Comparison of ENCODE assay signal across 8 mouse cellular contexts in genomic region chr11:88822526-88822925, GRCm38 (mm10). TPM values are rescaled to one million over a fixed set of nuclear protein-coding genes. Genes with fewer than 3 reads are reported as not detected.
A peak's percentile ranks its signal among the peaks of the same experiment; 100 is the strongest.
DNase-seq lines count a peak whose midpoint lies in the region; ATAC-seq and TF ChIP-seq lines count a peak whose summit lies in the region.

No protein-coding gene starts in this region.

- ATAC-seq in heart, postnatal 0 days (ENCODE audit: insufficient read depth, low read depth) = no peak
- ATAC-seq in embryonic facial prominence, embryonic 12.5 days (ENCODE audit: insufficient number of reproducible peaks, insufficient read depth, low FRiP score, low TSS enrichment) = no peak
- 0 out of 2 replicates have a peak, but pooled peaks have one; percentile 8 for ATAC-seq in intestine, embryonic 15.5 days
- ATAC-seq in neural tube, embryonic 14.5 days (ENCODE audit: low read depth) = no peak

- H3K9ac ChIP-seq in heart, postnatal 0 days (replicated peaks; ENCODE audit: low read depth, low read length) = no peak overlapping the region
- H3K9ac ChIP-seq in embryonic facial prominence, embryonic 12.5 days = no peak overlapping the region
- H3K9ac ChIP-seq in intestine, embryonic 15.5 days = no peak overlapping the region
- no peak overlapping the region for H3K9ac ChIP-seq in neural tube, embryonic 14.5 days (replicated peaks; ENCODE audit: low read depth, low read length)

- H3K27ac ChIP-seq in heart, postnatal 0 days (ENCODE audit: low read depth) = no peak overlapping the region
- H3K27ac ChIP-seq in embryonic facial prominence, embryonic 12.5 days = no peak overlapping the region
- no peak overlapping the region for H3K27ac ChIP-seq in intestine, embryonic 15.5 days
- H3K27ac ChIP-seq in neural tube, embryonic 14.5 days (ENCODE audit: low read depth, low read length) = no peak overlapping the region

- H3K9me3 ChIP-seq in heart, postnatal 0 days (replicated peaks; ENCODE audit: control insufficient read depth, low read length) = no peaks in the 10 kb centered on the region
- H3K9me3 ChIP-seq in embryonic facial prominence, embryonic 12.5 days = no peaks in the 10 kb centered on the region
- no peaks in the 10 kb centered on the region for H3K9me3 ChIP-seq in intestine, embryonic 15.5 days
- no peaks in the 10 kb centered on the region for H3K9me3 ChIP-seq in neural tube, embryonic 14.5 days (ENCODE audit: control insufficient read depth, low read length)

- no peak for TF ChIP-seq EP300 in heart, postnatal 0 days (IDR thresholded peaks at IDR 0.05; ENCODE audit: low read depth)

- WGBS in heart, postnatal 0 days = 53% methylated on average over 5 of the region's 5 CpGs
- WGBS in embryonic facial prominence, embryonic 12.5 days = 16% methylated on average over 5 of the region's 5 CpGs
- WGBS in intestine, embryonic 15.5 days = 32% methylated on average over 5 of the region's 5 CpGs
- WGBS in neural tube, embryonic 14.5 days = 15% methylated on average over 5 of the region's 5 CpGs

- peak overlapping the region; percentile 47 for H3K4me2 ChIP-seq in heart, postnatal 0 days (ENCODE audit: low read depth, low read length)
- H3K4me2 ChIP-seq in embryonic facial prominence, embryonic 12.5 days (replicated peaks) = peak overlapping the region; percentile 44
- H3K4me2 ChIP-seq in intestine, embryonic 15.5 days (replicated peaks) = peak overlapping the region; percentile 49
- peak overlapping the region; percentile 42 for H3K4me2 ChIP-seq in neural tube, embryonic 14.5 days (ENCODE audit: low read depth, low read length)

- no peaks in the 10 kb centered on the region for H3K27me3 ChIP-seq in heart, postnatal 0 days (ENCODE audit: control insufficient read depth, insufficient read depth, low read length)
- peaks cover 14% of the 10 kb centered on the region for H3K27me3 ChIP-seq in embryonic facial prominence, embryonic 12.5 days
- H3K27me3 ChIP-seq in intestine, embryonic 15.5 days (replicated peaks) = peaks cover 11% of the 10 kb centered on the region
- H3K27me3 ChIP-seq in neural tube, embryonic 14.5 days (ENCODE audit: control insufficient read depth, insufficient read depth, low read length) = no peaks in the 10 kb centered on the region

- no peaks in the 10 kb centered on the region for H3K36me3 ChIP-seq in heart, postnatal 0 days (replicated peaks; ENCODE audit: control insufficient read depth, insufficient read depth, low read length)
- H3K36me3 ChIP-seq in embryonic facial prominence, embryonic 12.5 days = no peaks in the 10 kb centered on the region
- H3K36me3 ChIP-seq in intestine, embryonic 15.5 days = no peaks in the 10 kb centered on the region
- no peaks in the 10 kb centered on the region for H3K36me3 ChIP-seq in neural tube, embryonic 14.5 days (ENCODE audit: control insufficient read depth, insufficient read depth, low read length)

- H3K4me1 ChIP-seq in heart, postnatal 0 days (ENCODE audit: control insufficient read depth, insufficient read depth) = peaks cover 11% of the 10 kb centered on the region
- peaks cover 20% of the 10 kb centered on the region for H3K4me1 ChIP-seq in embryonic facial prominence, embryonic 12.5 days
- H3K4me1 ChIP-seq in intestine, embryonic 15.5 days (replicated peaks) = peaks cover 3% of the 10 kb centered on the region; the same call in 1 of the 2 replicates
- H3K4me1 ChIP-seq in neural tube, embryonic 14.5 days (ENCODE audit: control insufficient read depth, insufficient read depth, low read length) = peaks cover 9% of the 10 kb centered on the region; the same call in 1 of the 2 replicates

- no peak for DNase-seq in heart, postnatal 0 days (ENCODE audit: low spot score)
- DNase-seq in heart, adult 9 months (ENCODE audit: low spot score in 2 of 2) = no peak
- no peak for DNase-seq in right cerebral cortex, postnatal 14 days
- DNase-seq in right cerebral cortex, adult 2 months (ENCODE audit: low spot score in 2 of 2) = no peak
- DNase-seq in spleen, postnatal 14 days (ENCODE audit: low spot score in 2 of 2) = no peak

- peak overlapping the region; percentile 7; the same call in 1 of the 2 replicates for H3K4me3 ChIP-seq in heart, postnatal 0 days (ENCODE audit: low read depth, low read length)
- H3K4me3 ChIP-seq in embryonic facial prominence, embryonic 12.5 days = peak overlapping the region; percentile 12; the same call in 1 of the 2 replicates
- no peak overlapping the region for H3K4me3 ChIP-seq in intestine, embryonic 15.5 days (replicated peaks)
- no peak overlapping the region; the same call in 1 of the 2 replicates for H3K4me3 ChIP-seq in neural tube, embryonic 14.5 days (ENCODE audit: low read depth, low read length)

- TF ChIP-seq CTCF in heart, postnatal 0 days (IDR thresholded peaks at IDR 0.05; ENCODE audit: low read depth) = no peak

RNA-seq across cellular contexts. Expression of gene Akap1, which starts 41.9 kb away (rescaled TPM):
- total RNA-seq in heart, postnatal 0 days (2014; rRNA removed; ENCODE audit: low replicate concordance) = 125 and 144 TPM in 2 replicates
- polyA plus RNA-seq in heart, postnatal 0 days (2015; fragmentation: Nextera tagmentation; extraction: Ambion mirVana) = 51.4 and 54.0 TPM in 2 replicates
- 17.4 and 18.1 TPM in 2 replicates for polyA plus RNA-seq in embryonic facial prominence, embryonic 12.5 days (2016; fragmentation: Nextera tagmentation; extraction: Ambion mirVana)
- 27.8 and 28.3 TPM in 2 replicates for polyA plus RNA-seq in intestine, embryonic 15.5 days (2015; fragmentation: Nextera tagmentation; extraction: Ambion mirVana)
- polyA plus RNA-seq in neural tube, embryonic 14.5 days (2014; fragmentation: Nextera tagmentation; extraction: Ambion mirVana) = 25.6 and 26.0 TPM in 2 replicates

Comparison
In these comparisons a context has a peak if more than half of its experiments do, and no peak if none do; other contexts are left out.
1. H3K4me3 ChIP-seq: peak in heart, postnatal 0 days (single experiment) and embryonic facial prominence, embryonic 12.5 days (single experiment); none in intestine, embryonic 15.5 days (single experiment) and neural tube, embryonic 14.5 days (single experiment).
2. Peak in every context shown above with its lines, with median percentiles within 50 percentile points of each other: H3K4me2 ChIP-seq.